Mouse (Mus musculus): ENCODE measurements at regions not wholly inside any gene's neighbourhood (a gene's known extent, or its start where the extent isn't known, plus 50 kb on each side); places are given as distances from the start of the nearest gene placed in this dataset.

DNA sequence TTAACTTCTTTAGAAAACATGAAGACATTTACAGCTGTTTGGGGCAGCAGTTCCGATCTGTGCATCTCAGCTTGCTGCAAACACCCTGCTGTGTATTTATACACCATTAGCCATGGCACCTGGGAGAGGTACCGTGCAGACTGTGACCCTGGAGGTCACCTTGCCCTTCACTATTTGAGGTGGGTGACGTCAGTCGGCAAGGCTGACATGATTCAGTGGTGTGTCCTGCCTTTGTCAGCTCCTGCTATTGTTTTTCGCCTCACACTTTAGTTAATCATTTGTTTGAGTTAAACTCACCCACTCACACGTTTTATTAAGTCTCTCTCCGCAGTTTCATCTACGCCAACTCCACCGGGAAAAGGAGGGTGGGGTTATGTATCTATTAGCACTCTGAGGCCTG is 305.9 kb downstream of the Cog6 start:
- no peak for DNase-seq (ENCODE audit: low read depth in 1 of 2, low spot score in 2 of 2)

DNA sequence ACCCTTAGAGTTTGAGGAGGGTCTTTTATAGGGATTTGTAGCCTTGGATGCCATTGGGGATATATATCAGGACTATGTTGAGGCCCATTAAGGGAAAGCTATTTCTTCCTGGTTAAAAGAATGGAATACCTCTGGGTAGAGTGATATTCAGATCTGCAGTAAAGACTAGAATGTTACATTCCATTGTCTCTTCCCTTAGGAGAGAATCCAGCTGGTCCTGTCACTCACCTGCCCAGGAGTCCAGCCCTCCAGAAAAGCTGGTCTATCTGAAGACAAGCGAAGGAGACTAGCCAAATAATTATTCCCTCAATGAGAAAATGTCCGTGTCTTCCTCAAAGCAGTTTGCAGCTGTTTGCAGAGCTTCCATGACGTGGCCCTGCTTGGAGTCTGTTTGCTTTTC is 308.3 kb downstream of the Cog6 start:
- DNase-seq (ENCODE audit: low read depth in 1 of 2, low spot score in 2 of 2) = no peak

- DNase-seq (ENCODE audit: low read depth in 1 of 2, low spot score in 2 of 2) = no peak
Observed at GRCm38 (mm10) chr3:52708301-52708700, 308.7 kb downstream of the Cog6 start.

- no peak for DNase-seq (ENCODE audit: low read depth in 1 of 2, low spot score in 2 of 2)
Observed at GRCm38 (mm10) chr3:52706626-52707025, 310.4 kb downstream of the Cog6 start.

DNA sequence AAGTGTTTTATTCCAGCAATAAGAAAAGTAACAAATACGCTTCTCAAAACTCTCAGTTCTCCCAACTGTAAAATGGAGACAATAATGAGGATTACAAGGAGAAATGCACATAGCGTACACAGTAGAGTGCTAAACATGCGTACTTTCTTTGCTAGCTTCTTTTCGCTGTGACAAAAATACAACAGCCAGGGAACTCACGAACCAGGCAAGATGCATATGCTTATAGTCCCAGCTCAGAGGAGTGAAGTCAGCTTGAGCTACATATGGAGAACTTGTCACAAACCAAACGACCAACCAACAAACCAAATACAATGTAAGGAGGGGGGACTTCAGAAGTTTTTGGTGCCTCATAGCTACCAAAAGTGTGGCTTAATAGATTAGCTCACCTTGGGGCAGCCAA is 313.3 kb downstream of the Cog6 start:
- DNase-seq (ENCODE audit: low read depth in 1 of 2, low spot score in 2 of 2) = no peak

- no peak for DNase-seq (ENCODE audit: low read depth in 1 of 2, low spot score in 2 of 2)
Observed at GRCm38 (mm10) chr3:52702962-52703361, 314.1 kb downstream of the Cog6 start.

- DNase-seq (ENCODE audit: low read depth in 1 of 2, low spot score in 2 of 2) = no peak
Observed at GRCm38 (mm10) chr3:52701601-52702000, 315.4 kb downstream of the Cog6 start.

DNA sequence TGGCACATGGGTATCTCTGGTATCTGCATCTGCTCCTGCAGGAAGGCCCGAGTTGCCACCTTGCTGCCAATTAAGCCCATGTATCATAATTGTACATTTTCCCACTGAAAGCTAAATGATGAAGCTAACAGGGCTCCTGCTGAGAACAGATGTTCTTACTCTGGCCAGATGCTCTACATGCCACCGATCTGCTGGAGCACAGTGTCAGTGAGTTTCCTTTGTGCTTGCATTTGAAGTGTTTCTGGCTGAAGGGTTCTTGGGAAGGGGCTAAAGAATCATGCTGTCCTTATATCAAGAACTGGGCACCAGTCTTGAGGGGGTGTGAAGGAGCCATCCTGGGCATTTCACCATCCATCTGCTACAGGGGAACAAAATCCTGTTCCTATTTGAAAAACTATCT is 323.2 kb downstream of the Cog6 start:
- no peak for DNase-seq (ENCODE audit: low read depth in 1 of 2, low spot score in 2 of 2)

- DNase-seq (ENCODE audit: low read depth in 1 of 2, low spot score in 2 of 2) = no peak
Observed at GRCm38 (mm10) chr3:52685434-52686181, 331.4 kb downstream of the Cog6 start.

DNA sequence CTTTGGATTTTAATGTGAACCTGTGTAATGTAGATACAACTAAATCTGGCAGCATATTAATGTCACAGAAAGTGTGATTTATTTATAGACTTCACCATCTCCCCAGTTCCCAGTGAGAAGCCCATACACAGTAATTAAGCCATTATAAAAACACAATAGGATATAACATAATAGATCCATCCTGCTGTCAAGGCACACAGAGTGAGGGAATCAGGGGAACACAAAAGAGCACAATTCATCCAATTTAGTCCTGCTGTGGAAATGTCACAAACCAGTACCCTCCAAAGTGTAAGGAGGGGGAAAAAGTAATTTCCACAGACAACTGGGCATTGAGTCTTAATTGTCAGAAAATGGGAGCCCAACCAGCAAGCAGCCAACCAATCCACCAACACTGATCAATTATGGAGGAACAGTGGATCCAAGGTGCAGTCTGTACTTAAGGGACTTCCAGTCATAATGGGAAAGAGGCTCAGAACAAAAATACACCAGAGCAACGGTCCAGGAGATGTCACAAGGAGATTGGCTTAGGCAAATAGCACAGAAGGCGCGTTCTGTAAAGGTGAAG is 336.1 kb downstream of the Cog6 start:
- DNase-seq (ENCODE audit: low read depth in 1 of 2, low spot score in 2 of 2) = no peak

DNA sequence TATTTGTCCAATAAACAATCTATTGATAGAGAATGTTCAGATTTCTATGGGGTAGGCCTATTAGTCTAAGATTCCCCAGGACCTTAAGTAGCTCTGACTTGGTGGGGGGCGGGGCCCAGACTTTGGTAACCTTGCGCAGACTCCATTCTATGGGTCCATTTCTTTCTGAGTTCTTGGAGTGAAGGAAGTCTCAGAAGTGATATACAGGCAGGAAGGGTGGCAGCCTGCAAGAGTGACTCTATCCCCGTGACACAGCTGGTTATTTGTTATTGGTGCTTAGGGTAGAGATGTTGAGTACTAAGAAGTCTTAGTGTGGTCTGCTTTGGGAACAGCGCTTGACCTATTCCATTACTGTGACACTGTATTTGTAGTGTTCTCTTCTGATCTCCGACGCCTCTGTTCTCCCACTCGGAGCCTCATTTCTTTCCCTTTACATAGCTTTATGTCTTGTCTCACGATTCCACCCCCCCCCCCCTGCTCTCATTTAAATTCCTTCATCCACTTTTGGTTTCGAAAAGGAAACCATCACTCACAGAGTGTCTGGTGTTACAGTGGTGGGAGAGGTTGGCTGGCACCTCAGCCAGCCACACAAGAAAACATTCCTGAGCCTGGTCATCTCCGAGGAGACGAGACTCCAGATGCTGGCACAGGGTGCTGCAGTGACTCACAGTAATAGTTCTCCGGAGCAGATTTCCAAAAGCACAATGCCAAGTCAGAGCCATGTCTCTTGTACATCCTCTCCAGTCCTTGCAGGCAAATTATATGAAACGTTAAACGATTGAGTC is 340.0 kb downstream of the Cog6 start:
- DNase-seq (ENCODE audit: low read depth in 1 of 2, low spot score in 2 of 2) = no peak

DNA sequence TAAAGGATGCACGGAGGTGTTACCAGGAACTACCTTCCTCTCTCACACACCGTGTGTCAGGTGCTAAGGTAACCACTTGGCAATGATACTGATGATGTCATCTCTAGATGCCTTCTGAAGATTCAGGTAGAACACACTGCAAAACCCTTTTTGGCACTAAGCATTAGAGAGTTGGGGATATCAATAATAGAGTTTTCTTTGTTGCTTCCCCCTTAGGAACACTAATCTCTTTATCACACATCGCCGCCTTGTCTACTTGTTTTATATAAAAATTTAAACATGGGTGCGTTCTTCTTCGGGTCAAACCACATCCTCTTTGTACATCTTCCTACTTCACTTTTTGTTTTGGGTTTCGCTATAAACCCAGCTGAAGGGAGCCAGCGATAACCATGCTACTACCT is 346.4 kb downstream of the Cog6 start:
- no peak for DNase-seq (ENCODE audit: low read depth in 1 of 2, low spot score in 2 of 2)

GRCm38 (mm10) chr3:52663161-52663602 is 353.9 kb downstream of the Cog6 start:
- DNase-seq (ENCODE audit: low read depth in 1 of 2, low spot score in 2 of 2) = no peak

- DNase-seq (ENCODE audit: low read depth in 1 of 2, low spot score in 2 of 2) = no peak
Observed at GRCm38 (mm10) chr3:52662164-52662908, 354.7 kb downstream of the Cog6 start.

GRCm38 (mm10) chr3:52653006-52653405 is 364.0 kb downstream of the Cog6 start:
- DNase-seq (ENCODE audit: low read depth in 1 of 2, low spot score in 2 of 2) = no peak

DNA sequence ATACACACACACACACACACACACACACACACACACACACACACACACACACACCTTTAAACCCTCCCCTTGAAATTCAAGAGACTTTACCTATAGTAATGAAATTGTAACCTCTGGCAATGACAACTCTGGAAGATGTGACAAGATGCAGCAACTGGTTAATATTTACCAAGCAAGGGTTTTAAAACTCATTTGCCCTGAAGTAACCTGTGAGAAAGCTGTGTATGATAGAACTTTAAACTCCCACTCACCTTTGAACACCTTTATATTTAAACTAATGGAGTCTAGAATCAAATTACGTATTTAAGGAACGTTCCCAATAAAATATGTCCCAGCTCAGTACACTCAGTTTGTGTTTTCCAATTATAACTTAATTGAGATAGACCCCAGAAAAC is 364.6 kb downstream of the Cog6 start:
- DNase-seq (ENCODE audit: low read depth in 1 of 2, low spot score in 2 of 2) = no peak

DNA sequence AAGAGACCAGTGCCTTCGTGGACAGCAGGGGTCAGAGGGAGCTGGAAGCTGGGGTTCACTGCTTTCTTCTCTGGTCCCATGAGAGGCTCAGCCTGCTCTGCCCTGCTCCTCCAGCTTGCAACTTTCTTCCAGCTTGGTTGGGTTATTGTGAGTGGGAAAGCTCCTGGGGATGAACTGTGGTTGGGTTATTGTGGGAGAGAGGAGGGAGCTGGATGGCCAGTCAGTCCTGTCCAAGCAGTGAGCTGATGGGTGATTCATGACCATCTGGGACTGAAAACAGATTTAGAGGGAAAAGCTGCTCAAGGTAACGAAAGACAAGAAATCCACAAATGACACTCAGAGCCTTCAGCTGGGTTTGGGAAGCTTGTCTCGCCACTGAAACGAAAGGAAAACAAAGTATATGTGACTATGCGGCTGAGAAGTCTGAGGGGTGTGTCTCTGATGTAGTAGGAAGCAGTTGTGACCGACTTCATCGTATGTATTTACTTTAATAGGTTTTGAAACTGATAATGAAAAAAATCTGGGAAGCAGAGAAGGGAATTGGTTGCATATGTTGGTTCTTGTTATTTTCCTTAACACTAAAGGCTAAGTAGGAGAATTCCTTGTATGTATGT is 365.1 kb downstream of the Cog6 start:
- DNase-seq (ENCODE audit: low read depth in 1 of 2, low spot score in 2 of 2) = no peak

DNA sequence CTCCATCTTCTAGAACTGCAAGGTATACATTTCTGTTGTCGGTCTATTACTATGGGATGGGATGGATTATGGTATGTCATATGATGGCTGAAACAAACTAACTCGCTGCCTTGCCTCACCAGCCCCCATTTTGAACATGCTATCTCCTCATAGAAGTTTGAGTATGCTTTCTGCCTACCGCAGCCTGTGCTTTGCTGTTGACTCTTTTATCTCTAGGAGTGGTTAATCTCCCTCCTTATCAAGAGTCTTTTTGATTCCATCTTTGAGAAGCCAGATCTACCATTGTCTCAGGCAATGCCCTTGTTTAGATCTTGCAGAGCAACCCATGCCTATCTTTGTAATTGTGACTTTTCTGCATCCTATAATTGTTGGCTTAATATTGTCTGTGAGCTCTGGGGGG is 367.0 kb downstream of the Cog6 start:
- no peak for DNase-seq (ENCODE audit: low read depth in 1 of 2, low spot score in 2 of 2)

DNA sequence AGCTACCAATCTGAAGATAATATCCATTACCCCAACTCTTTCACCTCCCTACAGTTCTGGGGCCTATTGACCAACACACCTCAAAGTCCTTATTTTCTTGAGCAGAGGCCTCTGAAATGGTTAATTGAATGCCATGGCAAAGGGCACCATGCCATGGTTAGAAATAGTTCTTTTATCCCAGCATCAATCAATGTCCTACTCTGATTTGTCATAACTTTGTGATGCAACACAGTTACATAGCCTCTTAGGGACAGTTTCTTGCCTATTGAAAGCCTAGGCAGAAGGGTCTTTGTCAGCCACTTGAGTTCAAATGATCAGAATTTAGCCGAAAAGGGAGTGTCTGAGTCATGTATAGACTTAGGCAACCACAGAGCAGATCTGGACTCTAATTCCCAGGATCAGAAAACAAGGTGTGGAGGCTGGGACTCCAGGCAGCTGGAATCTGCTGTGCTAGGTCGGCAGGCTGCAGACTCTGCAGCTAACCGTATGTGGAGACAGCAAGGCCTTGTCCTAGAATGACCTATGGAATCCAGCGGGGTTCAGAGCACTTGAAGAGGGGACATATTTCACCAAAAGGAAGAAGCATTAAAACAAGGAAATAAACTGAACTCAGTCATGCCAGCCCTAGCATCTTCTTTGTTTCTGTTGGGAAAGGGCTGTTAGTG is 368.1 kb downstream of the Cog6 start:
- no peak for DNase-seq (ENCODE audit: low read depth in 1 of 2, low spot score in 2 of 2)

GRCm38 (mm10) chr3:52647900-52648299 is 369.1 kb downstream of the Cog6 start:
- no peak for DNase-seq (ENCODE audit: low read depth in 1 of 2, low spot score in 2 of 2)
